Mouse (Mus musculus) heart, embryonic 13.5 days (tissue): Measurements from ENCODE around the gene Olfr1426. TPM values are rescaled to one million over a fixed set of nuclear protein-coding genes. Genes with fewer than 3 reads are reported as not detected.

ENCODE experiments used
- ATAC-seq: fragments of 200-750 bp; cut with Nextera tagmentation; 2 replicates; pipeline ENCODE4 v1.8.0; 2017; ENCODE audit warnings: moderate TSS enrichment; ENCODE audit not compliant: insufficient number of reproducible peaks, low FRiP score, low TSS enrichment; ENCODE audit errors: extremely low read depth
- H3K27ac ChIP-seq: fragments of 300-500 bp; sonication (generic); replicated peaks from 2 replicates; pipeline ENCODE4 v1.5.1; 2015; ENCODE audit warnings: moderate library complexity, mild to moderate bottlenecking, inconsistent platforms
- H3K27me3 ChIP-seq: fragments of 300-500 bp; sonication (generic); replicated peaks from 2 replicates; pipeline ENCODE4 v1.6.1; 2015; ENCODE audit warnings: mild to moderate bottlenecking, inconsistent platforms
- H3K36me3 ChIP-seq: fragments of 300-500 bp; sonication (generic); 2 replicates; pipeline ENCODE4 v1.6.1; 2015; ENCODE audit warnings: mild to moderate bottlenecking, inconsistent platforms
- H3K4me1 ChIP-seq: fragments of 300-500 bp; sonication (generic); 2 replicates; pipeline ENCODE4 v1.6.1; 2015; ENCODE audit warnings: inconsistent platforms
- H3K4me2 ChIP-seq: fragments of 300-500 bp; sonication (generic); 2 replicates; pipeline ENCODE4 v1.6.1; 2015; ENCODE audit warnings: inconsistent platforms, mild to moderate bottlenecking, moderate library complexity
- H3K4me3 ChIP-seq: fragments of 300-500 bp; sonication (generic); 2 replicates; pipeline ENCODE4 v1.5.1; 2015; ENCODE audit warnings: moderate library complexity, mild to moderate bottlenecking, inconsistent platforms
- H3K9ac ChIP-seq: fragments of 300-500 bp; sonication (generic); 2 replicates; pipeline ENCODE4 v1.6.1; 2015; ENCODE audit warnings: inconsistent platforms, mild to moderate bottlenecking, moderate library complexity
- H3K9me3 ChIP-seq: fragments of 300-500 bp; sonication (generic); 2 replicates; pipeline ENCODE4 v1.6.1; 2016; ENCODE audit warnings: inconsistent platforms
- WGBS: fragments of 180-500 bp; shearing (Covaris S2); methylation state at CpG from one replicate; pipeline ENCODE4 v1.1.7; 2015; ENCODE audit warnings: mixed read lengths; 5-methylcytosine and 5-hydroxymethylcytosine counted together
- polyA plus RNA-seq: library from polyadenylated mRNA; unstranded; fragments of >200 nt; fragmentation: Nextera tagmentation; extraction: Ambion mirVana; gene quantifications from 2 replicates; pipeline ENCODE4 v1.2.1, GENCODE M21; 2015

Gene Olfr1426
- polyA plus RNA-seq, 1 experiment from 2014 or later: not detected

DNA sequence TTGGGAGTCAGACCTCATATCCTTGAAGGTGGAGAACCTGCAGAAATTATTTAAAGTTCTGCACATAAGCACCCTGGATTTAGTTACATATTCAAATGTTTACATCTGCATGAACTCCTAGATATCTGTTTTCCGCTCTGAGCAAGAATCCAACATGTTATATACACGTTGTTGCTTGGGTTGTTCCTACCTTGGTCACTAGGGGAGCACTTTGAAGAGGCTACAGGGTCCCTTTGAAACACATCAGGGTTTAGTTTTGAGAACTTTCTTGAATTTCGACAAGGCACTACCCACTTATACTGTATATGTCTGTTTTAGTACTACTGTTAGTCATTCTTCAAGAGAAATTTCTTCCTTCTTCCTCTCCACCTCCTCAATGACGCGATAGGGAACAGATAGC, 48.6 kb downstream of the Olfr1426 start:
- no peak overlapping the region for H3K4me3 ChIP-seq
- no peak overlapping the region for H3K27ac ChIP-seq
- no peak overlapping the region for H3K9ac ChIP-seq
- H3K27me3 ChIP-seq: no peaks in the 10 kb centered on the region
- no peak for ATAC-seq
- no peak overlapping the region for H3K4me2 ChIP-seq
- H3K9me3 ChIP-seq: no peaks in the 10 kb centered on the region
- H3K4me1 ChIP-seq: no peaks in the 10 kb centered on the region
- 70% methylated on average over 5 of the region's 5 CpGs for WGBS
- H3K36me3 ChIP-seq: no peaks in the 10 kb centered on the region

- Histone ChIP-seq H3K4me3 (no peak within 1 kb of the TSS), H3K4me1 (no peaks in the 10 kb centered on the region), H3K9ac (no peak within 1 kb of the TSS), H3K4me2 (no peak within 1 kb of the TSS), H3K27ac (no peak within 1 kb of the TSS), H3K27me3 (no peaks in the 10 kb centered on the region), H3K9me3 (no peaks in the 10 kb centered on the region), H3K36me3 (no peaks in the 10 kb centered on the region)
- 41% methylated on average over 2 of the region's 2 CpGs for WGBS
- ATAC-seq: no peak
Observed at GRCm38 (mm10) chr19:12041217-12041616, 50.6 kb downstream of the Olfr1426 start, which contains the start of gene Olfr1423. Gene Olfr1423 (minus strand): TSS chr19:12041317.

GRCm38 (mm10) chr19:12037727-12038126, 54.1 kb downstream of the Olfr1426 start:
- Histone ChIP-seq H3K27me3 (no peaks in the 10 kb centered on the region), H3K9ac (no peak overlapping the region), H3K27ac (no peak overlapping the region), H3K4me2 (no peak overlapping the region), H3K9me3 (no peaks in the 10 kb centered on the region), H3K4me1 (no peaks in the 10 kb centered on the region), H3K4me3 (no peak overlapping the region), H3K36me3 (no peaks in the 10 kb centered on the region)
- no peak for ATAC-seq

Other genes starting within 250 kb of the Olfr1426 start
- gene Olfr1418, start 230.9 kb downstream of the Olfr1426 start, polyA plus RNA-seq: not detected in 2 replicates
- not detected in 2 replicates for gene Olfr1419, start 216.9 kb downstream of the Olfr1426 start, polyA plus RNA-seq
- not detected in 2 replicates for gene Olfr1420, start 205.4 kb downstream of the Olfr1426 start, polyA plus RNA-seq
- gene Patl1, start 179.6 kb downstream of the Olfr1426 start, polyA plus RNA-seq: 16.0 and 17.0 TPM in 2 replicates
- gene Osbp, start 126.1 kb downstream of the Olfr1426 start, polyA plus RNA-seq: 4.2 and 4.8 TPM in 2 replicates
- gene Olfr1423, start 50.7 kb downstream of the Olfr1426 start, polyA plus RNA-seq: not detected in 2 replicates
- gene Olfr1424, start 29.3 kb downstream of the Olfr1426 start, polyA plus RNA-seq: not detected in 2 replicates
- not detected in 2 replicates for gene Olfr1425, start 14.3 kb downstream of the Olfr1426 start, polyA plus RNA-seq
- gene Olfr1427, start 11.3 kb upstream of the Olfr1426 start, polyA plus RNA-seq: not detected in 2 replicates
- gene Olfr1428, start 23.9 kb upstream of the Olfr1426 start, polyA plus RNA-seq: not detected in 2 replicates
- gene Olfr76, start 31.2 kb upstream of the Olfr1426 start, polyA plus RNA-seq: not detected in 2 replicates
- not detected in 2 replicates for gene Olfr1555-ps1, start 78.1 kb upstream of the Olfr1426 start, polyA plus RNA-seq
- gene Olfr1431, start 108.6 kb upstream of the Olfr1426 start, polyA plus RNA-seq: not detected in 2 replicates
- not detected in 2 replicates for gene Olfr1432, start 140.6 kb upstream of the Olfr1426 start, polyA plus RNA-seq
- gene Olfr262, start 149.6 kb upstream of the Olfr1426 start, polyA plus RNA-seq: not detected in 2 replicates
- not detected in 2 replicates for gene Olfr235, start 169.0 kb upstream of the Olfr1426 start, polyA plus RNA-seq
- not detected in 2 replicates for gene Olfr1434, start 187.8 kb upstream of the Olfr1426 start, polyA plus RNA-seq
- gene Olfr1436, start 207.1 kb upstream of the Olfr1426 start, polyA plus RNA-seq: not detected in 2 replicates
- gene Olfr1437, start 233.1 kb upstream of the Olfr1426 start, polyA plus RNA-seq: not detected in 2 replicates
- gene Olfr1438-ps1, start 243.9 kb upstream of the Olfr1426 start, polyA plus RNA-seq: not detected in 2 replicates